In the genomic region with DNA sequence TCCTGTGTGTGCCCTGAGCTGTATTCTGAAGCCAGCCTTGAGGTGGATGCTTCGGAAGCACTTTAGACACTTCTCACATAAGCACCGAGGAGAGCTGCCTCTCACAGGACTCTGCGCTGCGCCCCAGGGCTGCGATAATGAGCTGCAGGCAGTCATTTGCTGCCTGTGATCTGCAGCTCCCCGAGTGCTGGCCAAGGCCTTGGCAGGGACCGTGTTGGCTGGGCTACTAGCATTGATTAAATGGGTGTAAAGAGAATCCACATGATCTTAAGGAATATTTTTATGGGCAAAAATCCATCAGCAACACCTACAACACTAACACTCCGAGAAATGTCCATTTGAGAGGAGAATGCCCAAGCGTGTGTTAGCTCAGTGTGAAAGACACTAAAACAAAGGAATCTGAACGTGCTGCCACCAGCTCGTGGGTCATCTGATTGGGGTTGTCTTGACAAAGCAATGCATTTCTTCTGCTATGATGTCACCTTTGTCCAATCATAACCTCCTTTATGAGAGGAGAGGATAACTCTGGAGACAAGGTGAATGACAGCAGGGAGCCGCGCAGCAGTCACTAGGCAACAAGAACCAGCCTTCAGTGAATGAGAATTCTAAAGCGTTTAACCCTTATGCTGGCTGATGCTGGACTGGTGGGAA, we compare ENCODE assay signal across 9 mouse cellular contexts. TPM values are rescaled to one million over a fixed set of nuclear protein-coding genes. Genes with fewer than 3 reads are reported as not detected.
DNase-seq lines count a peak whose midpoint lies in the region; ATAC-seq lines count a peak whose summit lies in the region.
"Had no signal": no experiment of that assay in that cellular context is flagged by ENCODE, and none has a peak within 500 bp of the region (broad histone marks: within the 10 kb centered on the region; RNA-seq: fewer than 3 reads in every experiment).

No protein-coding gene starts in this region.

- peak; percentile 48 for DNase-seq in neural tube, embryonic 11.5 days (ENCODE audit: low spot score)
- DNase-seq in neural tube, embryonic 10.5 days (ENCODE audit: extremely low spot score, low spot score): no peak
- DNase-seq in left cerebral cortex, adult 11 months (ENCODE audit: low spot score): peak; percentile 28
- DNase-seq in kidney, adult 9 months: no peak
- DNase-seq in gastrocnemius, postnatal 14 days: no peak

- peak overlapping the region; percentile 7 for H3K9ac ChIP-seq in neural tube, embryonic 11.5 days (ENCODE audit: low read length)
- H3K9ac ChIP-seq in forebrain, embryonic 16.5 days (replicated peaks; ENCODE audit: low read depth, low read length): peak overlapping the region; percentile 49
- peak overlapping the region; percentile 17 for H3K9ac ChIP-seq in neural tube, embryonic 14.5 days (replicated peaks; ENCODE audit: low read depth, low read length)
- H3K9ac ChIP-seq: liver, embryonic 14.5 days had no signal

- peak overlapping the region; percentile 60 for H3K27ac ChIP-seq in neural tube, embryonic 11.5 days (ENCODE audit: low read depth, low read length)
- peak overlapping the region; percentile 76 for H3K27ac ChIP-seq in forebrain, embryonic 16.5 days (ENCODE audit: low read length)
- H3K27ac ChIP-seq in neural tube, embryonic 14.5 days (ENCODE audit: low read depth, low read length): peak overlapping the region; percentile 83
- H3K27ac ChIP-seq: liver, embryonic 14.5 days had no signal

- ATAC-seq in neural tube, embryonic 11.5 days (ENCODE audit: insufficient read depth, low FRiP score, low TSS enrichment): peak; percentile 71
- ATAC-seq in forebrain, embryonic 16.5 days: peak; percentile 93
- peak; percentile 93 for ATAC-seq in neural tube, embryonic 14.5 days (ENCODE audit: low read depth)
- no peak for ATAC-seq in activated CD4-positive, CD25-positive, alpha-beta regulatory T cell, adult 4 months

- H3K4me3 ChIP-seq in neural tube, embryonic 11.5 days (ENCODE audit: low read depth, low read length): no peak overlapping the region
- H3K4me3 ChIP-seq in forebrain, embryonic 16.5 days (replicated peaks; ENCODE audit: low read length): peak overlapping the region; percentile 25
- H3K4me3 ChIP-seq in neural tube, embryonic 14.5 days (ENCODE audit: low read depth, low read length): no peak overlapping the region

- H3K4me1 ChIP-seq in neural tube, embryonic 11.5 days (ENCODE audit: control insufficient read depth, insufficient read depth, low read length): 0 out of 2 replicates have a peak, but pooled peaks cover 6% of the 10 kb centered on the region
- H3K4me1 ChIP-seq in forebrain, embryonic 16.5 days (replicated peaks; ENCODE audit: control insufficient read depth, insufficient read depth, low read length): peaks cover 18% of the 10 kb centered on the region
- H3K4me1 ChIP-seq in neural tube, embryonic 14.5 days (ENCODE audit: control insufficient read depth, insufficient read depth, low read length): peaks cover 13% of the 10 kb centered on the region

- 56% methylated on average over 14 of the region's 14 CpGs for WGBS in neural tube, embryonic 11.5 days
- 6% methylated on average over 14 of the region's 14 CpGs for whole genome bisulfite sequencing in forebrain, embryonic 16.5 days
- 11% methylated on average over 14 of the region's 14 CpGs for WGBS in neural tube, embryonic 14.5 days

- H3K27me3 ChIP-seq in neural tube, embryonic 11.5 days (ENCODE audit: control insufficient read depth, insufficient read depth, low read length): no peaks in the 10 kb centered on the region
- H3K27me3 ChIP-seq in forebrain, embryonic 16.5 days (replicated peaks; ENCODE audit: control insufficient read depth, insufficient read depth, low read length): no peaks in the 10 kb centered on the region
- H3K27me3 ChIP-seq in neural tube, embryonic 14.5 days (ENCODE audit: control insufficient read depth, insufficient read depth, low read length): no peaks in the 10 kb centered on the region

- intact Hi-C loops in gastrocnemius, postnatal 14 days (cut with DNase I; ENCODE audit: low total_unique reads): no loop called here

- H3K9me3 ChIP-seq in neural tube, embryonic 11.5 days (ENCODE audit: control insufficient read depth, low read length): no peaks in the 10 kb centered on the region
- no peaks in the 10 kb centered on the region for H3K9me3 ChIP-seq in forebrain, embryonic 16.5 days (ENCODE audit: control insufficient read depth, low read length)
- no peaks in the 10 kb centered on the region for H3K9me3 ChIP-seq in neural tube, embryonic 14.5 days (ENCODE audit: control insufficient read depth, low read length)

- no peaks in the 10 kb centered on the region for H3K36me3 ChIP-seq in neural tube, embryonic 11.5 days (ENCODE audit: control insufficient read depth, insufficient read depth, low read length)
- no peaks in the 10 kb centered on the region for H3K36me3 ChIP-seq in forebrain, embryonic 16.5 days (ENCODE audit: control insufficient read depth, insufficient read depth)
- no peaks in the 10 kb centered on the region for H3K36me3 ChIP-seq in neural tube, embryonic 14.5 days (ENCODE audit: control insufficient read depth, insufficient read depth, low read length)

- H3K4me2 ChIP-seq in neural tube, embryonic 11.5 days (ENCODE audit: low read depth): peak overlapping the region; percentile 6; the same call in 1 of the 2 replicates
- H3K4me2 ChIP-seq in forebrain, embryonic 16.5 days (ENCODE audit: low read length): peak overlapping the region; percentile 47
- peak overlapping the region; percentile 35 for H3K4me2 ChIP-seq in neural tube, embryonic 14.5 days (ENCODE audit: low read depth, low read length)

RNA-seq across cellular contexts. Expression of a gene that starts 35.7 kb away (rescaled TPM):
- polyA plus RNA-seq in neural tube, embryonic 11.5 days (2014; fragmentation: Nextera tagmentation; extraction: Ambion mirVana): 25.6 and 29.3 TPM in 2 replicates
- 28.1 and 29.5 TPM in 2 replicates for polyA plus RNA-seq in forebrain, embryonic 16.5 days (2015; fragmentation: Nextera tagmentation; extraction: Ambion mirVana)
- polyA plus RNA-seq in neural tube, embryonic 14.5 days (2014; fragmentation: Nextera tagmentation; extraction: Ambion mirVana): 58.6 and 62.0 TPM in 2 replicates
- total RNA-seq in gastrocnemius, postnatal 14 days (2021): 1 to 10 TPM; 6.1 to 6.6 TPM
- polyA plus RNA-seq in activated CD4-positive, CD25-positive, alpha-beta regulatory T cell, adult 4 months (2017; shearing (Covaris generic)): 10 to 100 TPM; 21.8 to 34.3 TPM

RNA-seq across cellular contexts. Expression of a gene that starts 53.7 kb away (rescaled TPM):
- 8.1 and 8.3 TPM in 2 replicates for polyA plus RNA-seq in neural tube, embryonic 11.5 days (2014; fragmentation: Nextera tagmentation; extraction: Ambion mirVana)
- 11.6 and 13.0 TPM in 2 replicates for polyA plus RNA-seq in forebrain, embryonic 16.5 days (2015; fragmentation: Nextera tagmentation; extraction: Ambion mirVana)
- polyA plus RNA-seq in neural tube, embryonic 14.5 days (2014; fragmentation: Nextera tagmentation; extraction: Ambion mirVana): 8.1 and 8.6 TPM in 2 replicates
- 10 to 100 TPM; 11.7 to 12.9 TPM for total RNA-seq in gastrocnemius, postnatal 14 days (2021)
- 10 to 100 TPM; 34.0 to 36.1 TPM for polyA plus RNA-seq in activated CD4-positive, CD25-positive, alpha-beta regulatory T cell, adult 4 months (2017; shearing (Covaris generic))

Comparison
In these comparisons a context has a peak if more than half of its experiments do, and no peak if none do; other contexts are left out.
1. DNase-seq: peak in neural tube, embryonic 11.5 days (single experiment) and left cerebral cortex, adult 11 months (single experiment); none in neural tube, embryonic 10.5 days (single experiment), kidney, adult 9 months (single experiment) and gastrocnemius, postnatal 14 days (single experiment).
2. Peak in every context shown above with its lines, with median percentiles within 50 percentile points of each other: H3K27ac ChIP-seq, H3K4me2 ChIP-seq and H3K9ac ChIP-seq.